17 mouse cellular contexts compared by ENCODE assay signal in genomic region chr1:179218061-179218460, GRCm38 (mm10).
"Had no signal": no experiment of that assay in that cellular context is flagged by ENCODE, and none has a peak within 500 bp of the region (broad histone marks: within the 10 kb centered on the region; RNA-seq: fewer than 3 reads in every experiment).

No protein-coding gene starts in this region.

- H3K4me2 ChIP-seq: lung, embryonic 15.5 days; midbrain, embryonic 11.5 days; midbrain, embryonic 13.5 days; midbrain, embryonic 15.5 days; neural tube, embryonic 12.5 days; stomach, embryonic 15.5 days had no signal

- H3K36me3 ChIP-seq: lung, embryonic 15.5 days; midbrain, embryonic 13.5 days; midbrain, embryonic 15.5 days; neural tube, embryonic 12.5 days; stomach, embryonic 15.5 days had no signal

- H3K27ac ChIP-seq: lung, embryonic 15.5 days; macrophage; midbrain, embryonic 13.5 days; midbrain, embryonic 15.5 days; neural tube, embryonic 12.5 days; stomach, embryonic 15.5 days; stomach, postnatal 0 days had no signal

- H3K9ac ChIP-seq: lung, embryonic 15.5 days; midbrain, embryonic 13.5 days; midbrain, embryonic 15.5 days; neural tube, embryonic 12.5 days; stomach, embryonic 15.5 days had no signal

- ATAC-seq: lung, postnatal 0 days; midbrain, embryonic 13.5 days; midbrain, embryonic 15.5 days had no signal

- H3K9me3 ChIP-seq: lung, embryonic 15.5 days; midbrain, embryonic 13.5 days; midbrain, embryonic 15.5 days; neural tube, embryonic 12.5 days; stomach, embryonic 15.5 days had no signal

- H3K4me1 ChIP-seq: midbrain, embryonic 15.5 days; neural tube, embryonic 12.5 days had no signal

- H3K4me3 ChIP-seq: lung, embryonic 15.5 days; megakaryocyte, embryonic 14.5 days; midbrain, embryonic 13.5 days; midbrain, embryonic 15.5 days; neural tube, embryonic 12.5 days; stomach, embryonic 15.5 days had no signal

- H3K27me3 ChIP-seq: lung, embryonic 15.5 days; midbrain, embryonic 15.5 days; neural tube, embryonic 12.5 days; stomach, embryonic 15.5 days had no signal

- DNase-seq: lung, adult 2 months; lung, postnatal 14 days; lung, postnatal 36 days; right cerebral cortex, postnatal 14 days; thymus, adult 2 months; thymus, postnatal 25 days; thymus, postnatal 4 days had no signal
